Comparison of ENCODE assay signal across 18 mouse cellular contexts in the genomic region with DNA sequence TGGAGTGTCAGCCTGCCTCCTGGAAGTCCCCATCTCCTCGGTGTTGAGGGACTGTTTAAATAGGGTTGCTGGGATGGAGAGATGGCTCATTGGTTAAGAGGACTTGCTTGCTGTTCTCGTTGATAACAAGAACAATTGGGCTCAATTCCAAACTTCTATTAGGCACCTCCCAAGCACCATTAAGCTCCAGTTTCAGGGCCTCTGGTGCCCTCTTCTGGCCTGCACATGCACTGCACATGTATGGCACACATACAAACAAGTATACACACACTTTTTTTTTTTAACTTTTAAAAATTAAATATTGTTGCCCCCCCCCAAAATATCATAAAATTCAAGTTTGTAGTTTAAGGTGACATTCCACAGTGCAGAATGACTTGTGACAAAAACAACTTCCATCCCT.
DNase-seq lines count a peak whose midpoint lies in the region; ATAC-seq and TF ChIP-seq lines count a peak whose summit lies in the region.
"Had no signal": no experiment of that assay in that cellular context is flagged by ENCODE, and none has a peak within 500 bp of the region (broad histone marks: within the 10 kb centered on the region; RNA-seq: fewer than 3 reads in every experiment).

No protein-coding gene starts in this region.

- H3K9ac ChIP-seq in heart, adult 2 months (ENCODE audit: low read depth, low read length), result no peak overlapping the region
- H3K9ac ChIP-seq in liver, postnatal 0 days (replicated peaks), result no peak overlapping the region
- H3K9ac ChIP-seq in liver, embryonic 11.5 days (ENCODE audit: low read depth, low read length), result no peak overlapping the region
- H3K9ac ChIP-seq: embryonic facial prominence, embryonic 12.5 days; heart, embryonic 15.5 days; limb, embryonic 12.5 days; midbrain, embryonic 13.5 days had no signal

- H3K27me3 ChIP-seq in heart, adult 2 months (ENCODE audit: control insufficient read depth, insufficient read depth, low read length), result no peaks in the 10 kb centered on the region
- no peaks in the 10 kb centered on the region for H3K27me3 ChIP-seq in liver, postnatal 0 days (ENCODE audit: insufficient read depth, low read length)
- peaks cover 3% of the 10 kb centered on the region; the same call in 1 of the 2 replicates for H3K27me3 ChIP-seq in liver, embryonic 11.5 days (replicated peaks; ENCODE audit: control insufficient read depth, insufficient read depth, low read length)
- H3K27me3 ChIP-seq in E14TG2a.4 (ENCODE audit: insufficient read depth, low read length), result peaks cover 31% of the 10 kb centered on the region

- H3K27ac ChIP-seq in heart, adult 2 months, result no peak overlapping the region
- H3K27ac ChIP-seq in liver, postnatal 0 days (ENCODE audit: low read depth), result no peak overlapping the region
- no peak overlapping the region for H3K27ac ChIP-seq in liver, embryonic 11.5 days (ENCODE audit: low read depth, low read length)
- H3K27ac ChIP-seq in cortical plate, adult 2 months (ENCODE audit: insufficient read depth, low read length), result no peak overlapping the region
- H3K27ac ChIP-seq: embryonic facial prominence, embryonic 12.5 days; heart, embryonic 15.5 days; limb, embryonic 12.5 days; midbrain, embryonic 13.5 days had no signal

- TF ChIP-seq CTCF in heart, adult 2 months (IDR thresholded peaks at IDR 0.05), result peak; percentile 34
- peak; percentile 20 for TF ChIP-seq CTCF in liver, postnatal 0 days (IDR thresholded peaks at IDR 0.05; ENCODE audit: low read depth)
- peak; percentile 70 for TF ChIP-seq CTCF in E14TG2a.4 (conservative IDR thresholded peaks at IDR 0.05; ENCODE audit: low read length)
- peak; percentile 2; the same call in 1 of the 2 replicates for TF ChIP-seq CTCF in cortical plate, adult 2 months (IDR thresholded peaks at IDR 0.05; ENCODE audit: extremely low read depth, insufficient read depth, low read length)

- no peaks in the 10 kb centered on the region for H3K9me3 ChIP-seq in liver, postnatal 0 days (ENCODE audit: low read length)
- H3K9me3 ChIP-seq in liver, embryonic 11.5 days (ENCODE audit: control insufficient read depth, low read length), result no peaks in the 10 kb centered on the region
- no peaks in the 10 kb centered on the region for H3K9me3 ChIP-seq in E14TG2a.4 (ENCODE audit: low read length)
- H3K9me3 ChIP-seq: embryonic facial prominence, embryonic 12.5 days; heart, embryonic 15.5 days; hindbrain, embryonic 10.5 days; midbrain, embryonic 13.5 days had no signal

- no peak for TF ChIP-seq EP300 in heart, adult 2 months (IDR thresholded peaks at IDR 0.05; ENCODE audit: insufficient read depth, low read depth, low read length)
- no peak for TF ChIP-seq EP300 in liver, postnatal 0 days (IDR thresholded peaks at IDR 0.05; ENCODE audit: low read depth)

- no peak for ATAC-seq in liver, postnatal 0 days
- ATAC-seq in liver, embryonic 11.5 days (replicated peaks; ENCODE audit: low FRiP score), result no peak
- ATAC-seq: midbrain, embryonic 13.5 days had no signal

- no peaks in the 10 kb centered on the region for H3K79me2 ChIP-seq in heart, adult 2 months (replicated peaks; ENCODE audit: control insufficient read depth, insufficient read depth, low read length)

- no peak for TF ChIP-seq POLR2A in heart, adult 2 months (IDR thresholded peaks at IDR 0.05; ENCODE audit: insufficient read depth, low read depth, low read length)
- TF ChIP-seq POLR2A in cortical plate, adult 2 months (IDR thresholded peaks at IDR 0.05; ENCODE audit: extremely low read depth, insufficient read depth, low read length), result no peak

- no peaks in the 10 kb centered on the region for H3K4me1 ChIP-seq in heart, adult 2 months (ENCODE audit: control insufficient read depth, insufficient read depth, low read length)
- H3K4me1 ChIP-seq in liver, postnatal 0 days (ENCODE audit: insufficient read depth), result no peaks in the 10 kb centered on the region
- H3K4me1 ChIP-seq in liver, embryonic 11.5 days (replicated peaks; ENCODE audit: control insufficient read depth, insufficient read depth, low read length), result no peaks in the 10 kb centered on the region
- peaks cover 32% of the 10 kb centered on the region for H3K4me1 ChIP-seq in E14TG2a.4 (replicated peaks; ENCODE audit: low read depth, low read length)
- no peaks in the 10 kb centered on the region for H3K4me1 ChIP-seq in cortical plate, adult 2 months (ENCODE audit: control insufficient read depth, insufficient read depth, low read length)
- H3K4me1 ChIP-seq: heart, embryonic 15.5 days had no signal

- H3K4me3 ChIP-seq in heart, adult 2 months, result no peak overlapping the region
- no peak overlapping the region for H3K4me3 ChIP-seq in liver, postnatal 0 days (ENCODE audit: low read depth, low read length)
- H3K4me3 ChIP-seq in liver, embryonic 11.5 days (ENCODE audit: low read depth, low read length), result no peak overlapping the region
- H3K4me3 ChIP-seq in E14TG2a.4 (replicated peaks; ENCODE audit: low read length), result no peak overlapping the region
- H3K4me3 ChIP-seq in cortical plate, adult 2 months (ENCODE audit: insufficient read depth, low read length), result no peak overlapping the region
- H3K4me3 ChIP-seq: embryonic facial prominence, embryonic 12.5 days; heart, embryonic 15.5 days; hindbrain, embryonic 10.5 days; limb, embryonic 12.5 days; midbrain, embryonic 13.5 days had no signal

- no peaks in the 10 kb centered on the region for H3K36me3 ChIP-seq in heart, adult 2 months (ENCODE audit: control insufficient read depth, insufficient read depth, low read length)
- no peaks in the 10 kb centered on the region for H3K36me3 ChIP-seq in liver, postnatal 0 days (replicated peaks; ENCODE audit: insufficient read depth, low read length)
- no peaks in the 10 kb centered on the region for H3K36me3 ChIP-seq in liver, embryonic 11.5 days (ENCODE audit: control insufficient read depth, insufficient read depth, low read length)
- no peaks in the 10 kb centered on the region for H3K36me3 ChIP-seq in E14TG2a.4 (ENCODE audit: insufficient read depth, low read length)
- H3K36me3 ChIP-seq: embryonic facial prominence, embryonic 12.5 days; heart, embryonic 15.5 days; hindbrain, embryonic 10.5 days; limb, embryonic 12.5 days; midbrain, embryonic 13.5 days had no signal

- no peak overlapping the region for H3K4me2 ChIP-seq in liver, postnatal 0 days (ENCODE audit: low read depth, low read length)
- no peak overlapping the region for H3K4me2 ChIP-seq in liver, embryonic 11.5 days
- H3K4me2 ChIP-seq: embryonic facial prominence, embryonic 12.5 days; heart, embryonic 15.5 days; limb, embryonic 12.5 days; midbrain, embryonic 13.5 days had no signal

- intact Hi-C loops in heart, adult 2 months (cut with DNase I), result loop anchor here (10.0 kb wide), 2 partner anchors 223 to 303 kb away; a partner anchor contains a TSS

- no peak for DNase-seq in heart, adult 2 months
- no peak for DNase-seq in heart, adult 18-20 months
- no peak for DNase-seq in liver, postnatal 0 days
- no peak for DNase-seq in liver, embryonic 11.5 days (ENCODE audit: low spot score)
- DNase-seq in kidney, adult 8-10 months, result no peak
- DNase-seq in ovary, postnatal 10 days (ENCODE audit: low spot score), result no peak
- DNase-seq: cerebellum, adult 11 months; cerebellum, postnatal 36 days; kidney, postnatal 25 days; lung, postnatal 10 days; spleen, adult 18-20 months had no signal

- 65% methylated on average over 2 of the region's 2 CpGs for WGBS in heart, adult 2 months
- 65% methylated on average over 2 of the region's 2 CpGs for WGBS in liver, postnatal 0 days (ENCODE audit: insufficient replicate concordance)
- whole genome bisulfite sequencing in liver, embryonic 11.5 days, result 72% methylated on average over 2 of the region's 2 CpGs

Comparison
In these comparisons a context has a peak if more than half of its experiments do, and no peak if none do; other contexts are left out.
1. CTCF ChIP-seq: peak in every context shown above with its lines; median percentile 70 in E14TG2a.4; 34 in heart, adult 2 months; 20 in liver, postnatal 0 days; 2 in cortical plate, adult 2 months.